In the genomic region with DNA sequence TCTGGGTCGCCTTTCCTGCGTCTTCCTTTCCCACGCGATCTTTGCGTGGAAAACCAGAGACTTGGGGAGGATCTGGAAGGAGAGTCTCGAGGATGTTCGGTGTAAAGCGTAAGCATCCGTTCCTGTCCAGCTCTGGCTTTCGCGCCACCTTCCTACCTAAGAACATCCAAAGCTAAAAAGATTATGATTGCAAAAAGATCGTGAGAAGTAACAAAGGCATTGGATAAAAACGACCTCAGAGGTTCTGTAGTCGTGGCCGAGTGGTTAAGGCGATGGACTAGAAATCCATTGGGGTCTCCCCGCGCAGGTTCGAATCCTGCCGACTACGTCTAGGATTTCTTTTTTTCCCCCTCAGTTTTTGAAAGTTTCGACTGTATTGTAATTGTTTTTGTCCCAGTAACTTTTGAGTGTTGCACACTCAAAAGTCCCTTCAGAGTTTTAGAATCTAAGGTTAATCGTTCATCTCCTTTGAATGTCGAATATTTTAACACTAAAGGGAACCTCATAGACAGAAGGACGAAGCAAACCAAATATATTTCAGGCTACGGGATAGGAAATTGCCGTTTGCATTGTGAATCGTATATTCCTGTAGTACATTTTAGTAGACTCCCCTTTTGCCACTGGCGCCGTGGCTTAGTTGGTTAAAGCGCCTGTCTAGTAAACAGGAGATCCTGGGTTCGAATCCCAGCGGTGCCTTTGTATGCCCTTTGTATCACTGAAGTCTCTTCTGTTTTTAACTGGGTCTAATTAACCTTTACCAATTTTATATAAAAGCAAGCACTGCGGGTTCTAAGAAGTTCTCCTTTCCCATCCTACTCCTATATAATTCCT, we compare ENCODE assay signal across 8 mouse cellular contexts. TPM values are rescaled to one million over a fixed set of nuclear protein-coding genes. Genes with fewer than 3 reads are reported as not detected.
A peak's percentile ranks its signal among the peaks of the same experiment; 100 is the strongest.
DNase-seq lines count a peak whose midpoint lies in the region; ATAC-seq and TF ChIP-seq lines count a peak whose summit lies in the region.

No protein-coding gene starts in this region.

- H3K4me2 ChIP-seq in hindbrain, postnatal 0 days (ENCODE audit: low read depth, low read length): peak overlapping the region; percentile 60

- peak overlapping the region; percentile 82 for H3K9ac ChIP-seq in hindbrain, postnatal 0 days (replicated peaks; ENCODE audit: low read length)

- no peak for TF ChIP-seq CTCF in hindbrain, postnatal 0 days (IDR thresholded peaks at IDR 0.05; ENCODE audit: low read depth)
- TF ChIP-seq CTCF in left cerebral cortex, adult 2 months (IDR thresholded peaks at IDR 0.05): no peak

- peaks cover 23% of the 10 kb centered on the region; the same call in 1 of the 2 replicates for H3K36me3 ChIP-seq in hindbrain, postnatal 0 days (ENCODE audit: insufficient read depth, low read length)
- H3K36me3 ChIP-seq in macrophage (ENCODE audit: inconsistent target): no peaks in the 10 kb centered on the region

- H3K27ac ChIP-seq in hindbrain, postnatal 0 days: peak overlapping the region; percentile 90
- peak overlapping the region; percentile 90 for H3K27ac ChIP-seq in left cerebral cortex, adult 2 months
- peak overlapping the region; percentile 3; the same call in 1 of the 2 replicates for H3K27ac ChIP-seq in macrophage

- no peak for ATAC-seq in hindbrain, postnatal 0 days

- H3K79me2 ChIP-seq in macrophage (ENCODE audit: inconsistent target): no peaks in the 10 kb centered on the region

- no peaks in the 10 kb centered on the region for H3K9me3 ChIP-seq in hindbrain, postnatal 0 days (ENCODE audit: low read length)

- intact Hi-C loops in left cerebral cortex, adult 2 months (cut with DNase I): loop anchor here (2.0 kb wide), 2 partner anchors 21 to 133 kb away; no protein-coding TSS in a partner anchor

- peak; percentile 79 for DNase-seq in T-cell, adult 2 months (ENCODE audit: low spot score)
- peak; percentile 87 to 89 for DNase-seq in cerebellum, postnatal 10 days
- DNase-seq in frontal cortex, postnatal 36 days (ENCODE audit: low spot score in 2 of 2): peak; percentile 90 to 92
- peak; percentile 87 for DNase-seq in hindbrain, postnatal 0 days (ENCODE audit: low spot score)
- DNase-seq in left cerebral cortex, adult 2 months (ENCODE audit: extremely low spot score in 1 of 2, low spot score in 2 of 2): peak; percentile 88 to 90
- DNase-seq in right cerebral cortex, postnatal 25 days: peak; percentile 78
- peak; percentile 89 for DNase-seq in yolk sac, embryonic 10.5 days (ENCODE audit: low spot score)

- H3K4me3 ChIP-seq in hindbrain, postnatal 0 days (ENCODE audit: low read length): peak overlapping the region; percentile 78
- peak overlapping the region; percentile 84 for H3K4me3 ChIP-seq in left cerebral cortex, adult 2 months
- H3K4me3 ChIP-seq in macrophage (ENCODE audit: inconsistent target): peak overlapping the region; percentile 68

- no peaks in the 10 kb centered on the region for H3K27me3 ChIP-seq in hindbrain, postnatal 0 days (ENCODE audit: insufficient read depth, low read length)

- peaks cover 17% of the 10 kb centered on the region; the same call in 1 of the 2 replicates for H3K4me1 ChIP-seq in hindbrain, postnatal 0 days (ENCODE audit: insufficient read depth, low read length)

- WGBS in hindbrain, postnatal 0 days: under 1% methylated on average over 34 of the region's 34 CpGs
- WGBS in macrophage (ENCODE audit: missing documents): under 1% methylated on average over 34 of the region's 34 CpGs

RNA-seq across cellular contexts. Expression of a gene that starts 8.0 kb away (rescaled TPM):
- 15.9 and 21.6 TPM in 2 replicates for total RNA-seq in hindbrain, postnatal 0 days (2014; rRNA removed)
- 24.8 and 26.3 TPM in 2 replicates for polyA plus RNA-seq in hindbrain, postnatal 0 days (2015; fragmentation: Nextera tagmentation; extraction: Ambion mirVana)
- under 1 TPM; 0.25 to 0.30 TPM for total RNA-seq in left cerebral cortex, adult 2 months (2021)
- total RNA-seq in macrophage (2018; cell fraction: chromatin; rRNA removed): 10 to 100 TPM in 7 of 26 experiments, 1 to 10 TPM in 15, under 1 TPM in 2, not detected in 2; 0.53 to 31.9 (median 6.0) TPM
- total RNA-seq in macrophage (2018; cell fraction: cytosol; rRNA removed): 1 to 10 TPM; 1.8 to 7.3 (median 4.3) TPM
- total RNA-seq in macrophage (2018; cell fraction: nucleus; rRNA removed): 10 to 100 TPM in 3 of 26 experiments, 1 to 10 TPM in 21, under 1 TPM in 1, not detected in 1; 0.69 to 20.2 (median 3.6) TPM
- 4.2 to 8.5 TPM (median 7.3 TPM) in 3 replicates for polyA plus RNA-seq in macrophage (2018)

RNA-seq across cellular contexts. Expression of a gene that starts 21.7 kb away (rescaled TPM):
- 84.8 and 85.7 TPM in 2 replicates for total RNA-seq in hindbrain, postnatal 0 days (2014; rRNA removed)
- 42.8 and 45.7 TPM in 2 replicates for polyA plus RNA-seq in hindbrain, postnatal 0 days (2015; fragmentation: Nextera tagmentation; extraction: Ambion mirVana)
- 10 to 100 TPM; 38.7 to 39.8 TPM for total RNA-seq in left cerebral cortex, adult 2 months (2021)
- 10 to 100 TPM in 17 of 26 experiments, 1 to 10 TPM in 9; 4.4 to 36.3 (median 13.8) TPM for total RNA-seq in macrophage (2018; cell fraction: chromatin; rRNA removed)
- total RNA-seq in macrophage (2018; cell fraction: cytosol; rRNA removed): 10 to 100 TPM in 18 of 26 experiments, 1 to 10 TPM in 8; 7.0 to 20.5 (median 12.6) TPM
- 10 to 100 TPM in 15 of 26 experiments, 1 to 10 TPM in 11; 4.4 to 32.5 (median 12.4) TPM for total RNA-seq in macrophage (2018; cell fraction: nucleus; rRNA removed)
- 17.1 to 28.9 TPM (median 20.6 TPM) in 3 replicates for polyA plus RNA-seq in macrophage (2018)

RNA-seq across cellular contexts. Expression of a gene that starts 22.1 kb away (rescaled TPM):
- 25.4 and 40.8 TPM in 2 replicates for total RNA-seq in hindbrain, postnatal 0 days (2014; rRNA removed)
- polyA plus RNA-seq in hindbrain, postnatal 0 days (2015; fragmentation: Nextera tagmentation; extraction: Ambion mirVana): 21.3 and 21.9 TPM in 2 replicates
- 10 to 100 TPM; 31.1 to 33.8 TPM for total RNA-seq in left cerebral cortex, adult 2 months (2021)
- total RNA-seq in macrophage (2018; cell fraction: chromatin; rRNA removed): 10 to 100 TPM in 17 of 26 experiments, 1 to 10 TPM in 9; 3.6 to 22.4 (median 12.0) TPM
- 10 to 100 TPM; 21.1 to 43.6 (median 31.0) TPM for total RNA-seq in macrophage (2018; cell fraction: cytosol; rRNA removed)
- total RNA-seq in macrophage (2018; cell fraction: nucleus; rRNA removed): 10 to 100 TPM; 13.9 to 44.9 (median 28.3) TPM
- 11.7 to 37.1 TPM (median 15.6 TPM) in 3 replicates for polyA plus RNA-seq in macrophage (2018)

RNA-seq across cellular contexts. Expression of a gene that starts 29.2 kb away (rescaled TPM):
- 31.3 and 35.2 TPM in 2 replicates for total RNA-seq in hindbrain, postnatal 0 days (2014; rRNA removed)
- 14.7 and 17.8 TPM in 2 replicates for polyA plus RNA-seq in hindbrain, postnatal 0 days (2015; fragmentation: Nextera tagmentation; extraction: Ambion mirVana)
- total RNA-seq in left cerebral cortex, adult 2 months (2021): 10 to 100 TPM; 20.1 to 24.7 TPM
- 10 to 100 TPM; 10.2 to 70.3 (median 32.6) TPM for total RNA-seq in macrophage (2018; cell fraction: chromatin; rRNA removed)
- total RNA-seq in macrophage (2018; cell fraction: cytosol; rRNA removed): 10 to 100 TPM in 2 of 26 experiments, 1 to 10 TPM in 24; 4.9 to 12.5 (median 7.7) TPM
- total RNA-seq in macrophage (2018; cell fraction: nucleus; rRNA removed): 10 to 100 TPM in 22 of 26 experiments, 1 to 10 TPM in 4; 6.4 to 54.1 (median 15.0) TPM
- polyA plus RNA-seq in macrophage (2018): 2.4 to 12.1 TPM (median 5.6 TPM) in 3 replicates

RNA-seq across cellular contexts. Expression of a gene that starts 33.2 kb away (rescaled TPM):
- total RNA-seq in hindbrain, postnatal 0 days (2014; rRNA removed): 68.9 and 135 TPM in 2 replicates
- 28.6 and 34.1 TPM in 2 replicates for polyA plus RNA-seq in hindbrain, postnatal 0 days (2015; fragmentation: Nextera tagmentation; extraction: Ambion mirVana)
- 10 to 100 TPM; 23.3 to 28.0 TPM for total RNA-seq in left cerebral cortex, adult 2 months (2021)
- total RNA-seq in macrophage (2018; cell fraction: chromatin; rRNA removed): 1 to 10 TPM in 7 of 26 experiments, under 1 TPM in 1, not detected in 18; 0.79 to 3.1 (median 1.5) TPM
- 1 to 10 TPM; 1.9 to 5.8 (median 3.9) TPM for total RNA-seq in macrophage (2018; cell fraction: cytosol; rRNA removed)
- 1 to 10 TPM in 18 of 26 experiments, under 1 TPM in 1, not detected in 7; 0.86 to 6.4 (median 2.7) TPM for total RNA-seq in macrophage (2018; cell fraction: nucleus; rRNA removed)
- 4.1 to 7.3 TPM (median 4.2 TPM) in 3 replicates for polyA plus RNA-seq in macrophage (2018)

Comparison
In these comparisons a context has a peak if more than half of its experiments do, and no peak if none do; other contexts are left out.
1. H3K27ac ChIP-seq: peak in every context shown above with its lines; median percentile 90 in hindbrain, postnatal 0 days; 90 in left cerebral cortex, adult 2 months; 3 in macrophage.
2. RNA of a gene that starts 8.0 kb away (total RNA-seq): 15.9 to 21.6 TPM in hindbrain, postnatal 0 days; 0.25 to 0.30 TPM in left cerebral cortex, adult 2 months; every median in the first group is over 10 times any median in the second.
3. Peak in every context shown above with its lines, with median percentiles within 50 percentile points of each other: DNase-seq and H3K4me3 ChIP-seq.